Mouse (Mus musculus): Measurements from ENCODE around the gene Pomt2. TPM values are rescaled to one million over a fixed set of nuclear protein-coding genes. Genes with fewer than 3 reads are reported as not detected.

Pomt2 gene
- polyA plus RNA-seq, 1 experiment from 2014 or later, result 15.7 TPM

- Histone ChIP-seq H3K4me2 (no peak overlapping the region), H3K27ac (ENCODE audit: low read depth, low read length) (no peak overlapping the region), H3K36me3 (ENCODE audit: control insufficient read depth, insufficient read depth, low read length) (peaks cover 3% of the 10 kb centered on the region; the same call in 1 of the 2 replicates), H3K9ac (ENCODE audit: low read length) (no peak overlapping the region), H3K4me3 (ENCODE audit: low read depth, low read length) (no peak overlapping the region), H3K9me3 (ENCODE audit: control insufficient read depth, low read length) (no peaks in the 10 kb centered on the region), H3K27me3 (ENCODE audit: control insufficient read depth, insufficient read depth, low read length) (no peaks in the 10 kb centered on the region), H3K4me1 (ENCODE audit: control insufficient read depth, insufficient read depth, low read length) (0 out of 2 replicates have a peak, but pooled peaks cover under 1% of the 10 kb centered on the region)
- 96% methylated on average over 9 of the region's 9 CpGs for WGBS
- ATAC-seq (ENCODE audit: low FRiP score) (no peak), DNase-seq (ENCODE audit: low spot score, missing footprints) (no peak)
Measured at GRCm38 (mm10) chr12:87132784-87133183, 15.0 kb downstream of the Pomt2 start.

- H3K36me3 ChIP-seq (ENCODE audit: control insufficient read depth, insufficient read depth, low read length), result peaks cover 3% of the 10 kb centered on the region; the same call in 1 of the 2 replicates
- no peak for ATAC-seq (ENCODE audit: low FRiP score)
- H3K9ac ChIP-seq (ENCODE audit: low read length), result no peak overlapping the region
- no peak for DNase-seq (ENCODE audit: low spot score, missing footprints)
- H3K27me3 ChIP-seq (ENCODE audit: control insufficient read depth, insufficient read depth, low read length), result no peaks in the 10 kb centered on the region
- no peak overlapping the region for H3K4me3 ChIP-seq (ENCODE audit: low read depth, low read length)
- H3K4me2 ChIP-seq, result no peak overlapping the region
- no peaks in the 10 kb centered on the region for H3K4me1 ChIP-seq (ENCODE audit: control insufficient read depth, insufficient read depth, low read length)
- no peak overlapping the region for H3K27ac ChIP-seq (ENCODE audit: low read depth, low read length)
- WGBS, result 91% methylated on average over 6 of the region's 6 CpGs
- no peaks in the 10 kb centered on the region for H3K9me3 ChIP-seq (ENCODE audit: control insufficient read depth, low read length)
Measured at GRCm38 (mm10) chr12:87132210-87132609, 15.6 kb downstream of the Pomt2 start.

- Histone ChIP-seq H3K27ac (ENCODE audit: low read depth, low read length) (no peak overlapping the region), H3K27me3 (ENCODE audit: control insufficient read depth, insufficient read depth, low read length) (no peaks in the 10 kb centered on the region), H3K4me3 (ENCODE audit: low read depth, low read length) (no peak overlapping the region), H3K4me1 (ENCODE audit: control insufficient read depth, insufficient read depth, low read length) (no peaks in the 10 kb centered on the region), H3K9me3 (ENCODE audit: control insufficient read depth, low read length) (no peaks in the 10 kb centered on the region), H3K9ac (ENCODE audit: low read length) (no peak overlapping the region), H3K36me3 (ENCODE audit: control insufficient read depth, insufficient read depth, low read length) (peaks cover 3% of the 10 kb centered on the region; the same call in 1 of the 2 replicates), H3K4me2 (no peak overlapping the region)
- WGBS, result 76% methylated on average over 3 of the region's 3 CpGs
- no peak for ATAC-seq (ENCODE audit: low FRiP score)
- DNase-seq (ENCODE audit: low spot score, missing footprints), result peak; percentile 86
Measured at GRCm38 (mm10) chr12:87131619-87132018, 16.1 kb downstream of the Pomt2 start.

- Histone ChIP-seq H3K27ac (ENCODE audit: low read depth, low read length) (no peak overlapping the region), H3K4me2 (no peak overlapping the region), H3K27me3 (ENCODE audit: control insufficient read depth, insufficient read depth, low read length) (no peaks in the 10 kb centered on the region), H3K9me3 (ENCODE audit: control insufficient read depth, low read length) (no peaks in the 10 kb centered on the region), H3K4me1 (ENCODE audit: control insufficient read depth, insufficient read depth, low read length) (no peaks in the 10 kb centered on the region), H3K4me3 (ENCODE audit: low read depth, low read length) (no peak overlapping the region), H3K9ac (ENCODE audit: low read length) (no peak overlapping the region), H3K36me3 (ENCODE audit: control insufficient read depth, insufficient read depth, low read length) (peaks cover 3% of the 10 kb centered on the region; the same call in 1 of the 2 replicates)
- ATAC-seq (ENCODE audit: low FRiP score), result no peak
- DNase-seq (ENCODE audit: low spot score, missing footprints), result no peak
- 86% methylated on average over 2 of the region's 2 CpGs for WGBS
Measured at GRCm38 (mm10) chr12:87131181-87131580, 16.6 kb downstream of the Pomt2 start.

GRCm38 (mm10) chr12:87130224-87130623, 17.5 kb downstream of the Pomt2 start:
- ATAC-seq (ENCODE audit: low FRiP score), result no peak

GRCm38 (mm10) chr12:87127256-87127655, 20.5 kb downstream of the Pomt2 start:
- 56% methylated on average over 4 of the region's 4 CpGs for WGBS
- H3K9me3 ChIP-seq (ENCODE audit: control insufficient read depth, low read length), result no peaks in the 10 kb centered on the region
- peaks cover 3% of the 10 kb centered on the region; the same call in 1 of the 2 replicates for H3K36me3 ChIP-seq (ENCODE audit: control insufficient read depth, insufficient read depth, low read length)
- no peak overlapping the region for H3K4me2 ChIP-seq
- ATAC-seq (ENCODE audit: low FRiP score) (no peak), DNase-seq (ENCODE audit: low spot score, missing footprints) (no peak)
- H3K27me3 ChIP-seq (ENCODE audit: control insufficient read depth, insufficient read depth, low read length), result no peaks in the 10 kb centered on the region
- no peaks in the 10 kb centered on the region for H3K4me1 ChIP-seq (ENCODE audit: control insufficient read depth, insufficient read depth, low read length)
- no peak overlapping the region for H3K27ac ChIP-seq (ENCODE audit: low read depth, low read length)
- H3K9ac ChIP-seq (ENCODE audit: low read length), result no peak overlapping the region
- no peak overlapping the region for H3K4me3 ChIP-seq (ENCODE audit: low read depth, low read length)

More at GRCm38 (mm10) chr12:87130224-87130623, 17.5 kb downstream of the Pomt2 start:
- Histone ChIP-seq H3K4me2 (no peak overlapping the region), H3K27ac (ENCODE audit: low read depth, low read length) (no peak overlapping the region), H3K36me3 (ENCODE audit: control insufficient read depth, insufficient read depth, low read length) (peaks cover 3% of the 10 kb centered on the region; the same call in 1 of the 2 replicates), H3K9ac (ENCODE audit: low read length) (no peak overlapping the region), H3K4me1 (ENCODE audit: control insufficient read depth, insufficient read depth, low read length) (no peaks in the 10 kb centered on the region), H3K27me3 (ENCODE audit: control insufficient read depth, insufficient read depth, low read length) (no peaks in the 10 kb centered on the region), H3K4me3 (ENCODE audit: low read depth, low read length) (no peak overlapping the region), H3K9me3 (ENCODE audit: control insufficient read depth, low read length) (no peaks in the 10 kb centered on the region)
- 90% methylated on average over 4 of the region's 4 CpGs for WGBS
- no peak for DNase-seq (ENCODE audit: low spot score, missing footprints)

- Histone ChIP-seq H3K4me2 (no peak overlapping the region), H3K27me3 (ENCODE audit: control insufficient read depth, insufficient read depth, low read length) (no peaks in the 10 kb centered on the region), H3K9me3 (ENCODE audit: control insufficient read depth, low read length) (no peaks in the 10 kb centered on the region), H3K27ac (ENCODE audit: low read depth, low read length) (no peak overlapping the region), H3K4me1 (ENCODE audit: control insufficient read depth, insufficient read depth, low read length) (no peaks in the 10 kb centered on the region), H3K9ac (ENCODE audit: low read length) (no peak overlapping the region), H3K4me3 (ENCODE audit: low read depth, low read length) (no peak overlapping the region), H3K36me3 (ENCODE audit: control insufficient read depth, insufficient read depth, low read length) (peaks cover 2% of the 10 kb centered on the region; the same call in 1 of the 2 replicates)
- no peak for ATAC-seq (ENCODE audit: low FRiP score)
- 94% methylated on average over 4 of the region's 4 CpGs for WGBS
- no peak for DNase-seq (ENCODE audit: low spot score, missing footprints)
Measured at GRCm38 (mm10) chr12:87121918-87122589, 25.7 kb downstream of the Pomt2 start.

- peaks cover 4% of the 10 kb centered on the region for H3K27me3 ChIP-seq (ENCODE audit: control insufficient read depth, insufficient read depth, low read length)
- H3K36me3 ChIP-seq (ENCODE audit: control insufficient read depth, insufficient read depth, low read length), result peaks cover 4% of the 10 kb centered on the region; the same call in 1 of the 2 replicates
- H3K9ac ChIP-seq (ENCODE audit: low read length), result no peak overlapping the region
- H3K27ac ChIP-seq (ENCODE audit: low read depth, low read length), result no peak overlapping the region
- no peak overlapping the region for H3K4me2 ChIP-seq
- 41% methylated on average over 3 of the region's 3 CpGs for WGBS
- DNase-seq (ENCODE audit: low spot score, missing footprints) (no peak), ATAC-seq (ENCODE audit: low FRiP score) (no peak)
- peaks cover under 1% of the 10 kb centered on the region for H3K4me1 ChIP-seq (ENCODE audit: control insufficient read depth, insufficient read depth, low read length)
- H3K9me3 ChIP-seq (ENCODE audit: control insufficient read depth, low read length), result no peaks in the 10 kb centered on the region
- H3K4me3 ChIP-seq (ENCODE audit: low read depth, low read length), result no peak overlapping the region
Measured at GRCm38 (mm10) chr12:87107357-87107977, 40.3 kb downstream of the Pomt2 start.

- Histone ChIP-seq H3K27ac (ENCODE audit: low read depth, low read length) (no peak overlapping the region), H3K36me3 (ENCODE audit: control insufficient read depth, insufficient read depth, low read length) (0 out of 2 replicates have a peak, but pooled peaks cover 2% of the 10 kb centered on the region), H3K4me3 (ENCODE audit: low read depth, low read length) (no peak overlapping the region), H3K4me1 (ENCODE audit: control insufficient read depth, insufficient read depth, low read length) (peaks cover 5% of the 10 kb centered on the region), H3K9ac (ENCODE audit: low read length) (no peak overlapping the region), H3K9me3 (ENCODE audit: control insufficient read depth, low read length) (no peaks in the 10 kb centered on the region), H3K27me3 (ENCODE audit: control insufficient read depth, insufficient read depth, low read length) (peaks cover 16% of the 10 kb centered on the region), H3K4me2 (no peak overlapping the region)
- no peak for ATAC-seq (ENCODE audit: low FRiP score)
- 92% methylated on average over 4 of the region's 4 CpGs for WGBS
- DNase-seq (ENCODE audit: low spot score, missing footprints), result no peak
Measured at GRCm38 (mm10) chr12:87104796-87105195, 43.0 kb downstream of the Pomt2 start.
